Mouse (Mus musculus): ENCODE results near the gene Steap4.
"Not testable (repeated sequence)": the region's sequence is repeated elsewhere in the genome, so short reads cannot be mapped to it uniquely, and the experiment has no call there.

Gene Steap4

GRCm38 (mm10) chr5:7988415-7988814, 28.2 kb downstream of the Steap4 start:
- DNase-seq (ENCODE audit: low spot score in 2 of 2) = no peak

DNA sequence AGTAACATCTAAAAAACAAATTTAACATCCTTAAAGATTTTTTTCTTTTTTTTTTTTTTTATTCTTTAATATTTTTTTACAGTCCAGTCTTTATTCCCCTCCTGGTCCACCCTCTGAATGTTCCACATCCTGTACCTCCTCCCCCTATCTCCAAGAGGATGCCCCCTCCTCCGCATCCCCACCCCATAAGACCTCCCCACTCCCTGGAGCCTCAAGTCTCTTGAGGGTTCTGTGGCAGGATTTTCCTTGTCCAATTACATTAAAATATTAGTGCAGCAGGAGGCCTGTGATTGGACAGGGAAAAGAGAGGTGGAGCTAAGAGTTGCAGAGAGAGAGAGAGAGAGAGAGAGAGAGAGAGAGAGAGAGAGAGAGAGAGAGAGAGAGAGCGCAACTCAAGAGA, 31.4 kb downstream of the Steap4 start:
- not testable (repeated sequence) for DNase-seq (ENCODE audit: low spot score in 2 of 2)

DNA sequence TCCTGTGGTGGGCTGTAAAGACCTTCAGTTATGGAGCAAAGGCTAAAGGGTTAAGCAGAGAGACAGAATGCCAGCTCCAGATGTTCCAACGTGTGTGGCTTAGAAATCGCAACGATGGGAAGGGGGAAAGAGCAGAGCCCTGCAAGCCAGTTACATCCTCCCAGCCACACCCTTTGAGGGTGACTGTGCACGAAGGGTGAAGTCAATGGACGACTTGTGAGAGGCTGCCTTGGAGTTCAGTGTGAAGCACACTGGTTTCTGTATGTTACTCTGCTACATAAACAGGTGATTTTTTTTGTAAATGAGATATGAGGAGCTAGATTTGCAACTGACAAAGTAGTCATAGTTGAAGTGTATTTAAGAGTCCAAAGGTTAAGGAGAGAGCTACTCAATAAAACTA, 33.5 kb downstream of the Steap4 start:
- DNase-seq (ENCODE audit: low spot score in 2 of 2) = no peak

- no peak for DNase-seq (ENCODE audit: low spot score in 2 of 2)
Observed at GRCm38 (mm10) chr5:7995288-7995897, 35.1 kb downstream of the Steap4 start.

DNA sequence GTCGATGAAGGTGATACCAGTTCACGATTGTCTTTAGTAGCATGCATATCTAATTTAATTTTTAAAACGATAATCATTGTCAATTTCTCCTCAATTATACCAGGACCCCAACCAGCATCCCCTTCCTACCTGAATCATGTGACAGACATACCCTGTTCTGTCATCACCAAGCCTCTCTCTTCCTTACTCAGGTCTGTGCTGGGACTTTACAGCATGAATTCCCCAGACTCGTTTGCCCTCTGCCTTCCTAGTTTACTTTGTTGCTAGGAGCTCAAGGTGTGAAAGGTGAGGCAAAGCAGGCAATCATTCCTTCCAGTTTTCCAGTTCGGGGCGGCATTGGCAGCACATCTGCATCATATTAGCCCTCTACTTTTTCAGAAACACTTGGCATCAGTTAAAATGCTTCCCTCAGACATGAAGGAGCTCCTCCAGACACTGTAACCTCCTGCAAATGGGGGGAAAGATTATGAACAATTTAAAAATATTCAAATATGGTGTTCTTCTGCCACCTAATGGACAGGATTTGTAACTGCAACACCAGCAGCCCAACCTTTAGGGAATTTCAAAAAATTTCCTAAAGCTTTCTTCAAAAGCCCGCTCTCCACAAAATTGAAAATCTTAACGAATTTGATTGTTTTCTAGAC, 36.3 kb downstream of the Steap4 start:
- no peak for DNase-seq (ENCODE audit: low spot score in 2 of 2)

DNA sequence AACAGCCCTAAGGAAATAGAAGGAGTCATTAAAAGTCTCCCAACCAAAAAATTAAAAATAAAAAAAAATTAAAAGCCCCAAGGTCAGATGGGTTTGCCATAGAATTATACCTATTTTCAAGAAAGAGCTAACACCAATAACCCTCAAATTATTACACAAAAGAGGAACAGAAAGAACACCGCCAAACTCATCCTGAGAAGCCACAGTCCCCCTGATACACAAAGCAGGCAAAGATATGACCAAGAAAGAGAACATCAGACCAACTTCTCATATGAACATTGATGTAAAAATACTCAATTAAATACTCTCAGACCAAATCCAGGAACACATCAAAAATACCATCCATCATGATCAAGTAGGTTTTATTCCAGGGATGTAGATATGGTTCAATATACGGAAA, 36.8 kb downstream of the Steap4 start:
- no peak for DNase-seq (ENCODE audit: low spot score in 2 of 2)

GRCm38 (mm10) chr5:8000466-8000865, 40.2 kb downstream of the Steap4 start:
- DNase-seq (ENCODE audit: low spot score in 2 of 2) = no peak

DNA sequence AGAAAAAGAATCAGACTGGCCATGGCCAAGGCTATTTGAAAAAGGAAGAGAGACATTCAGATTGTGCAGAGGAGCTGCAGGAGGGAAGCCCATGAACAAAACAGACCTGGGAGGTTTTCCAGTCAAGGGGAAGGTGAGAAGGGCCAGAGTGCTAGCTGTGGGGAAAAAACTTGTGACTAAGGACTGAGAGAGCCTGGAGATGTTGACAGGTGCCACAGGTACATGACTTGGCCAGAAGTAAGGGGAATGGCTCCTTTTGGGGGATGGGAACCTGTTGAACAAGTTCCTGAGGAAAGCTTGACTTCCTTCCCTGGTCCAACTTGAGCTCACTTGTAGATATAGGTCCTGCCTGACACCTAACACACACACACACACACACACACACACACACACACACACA, 42.6 kb downstream of the Steap4 start:
- no peak for DNase-seq (ENCODE audit: low spot score in 2 of 2)

- no peak for DNase-seq (ENCODE audit: low spot score in 2 of 2)
Observed at GRCm38 (mm10) chr5:8013276-8013675, 53.0 kb downstream of the Steap4 start.
